ENCODE assay signal across 11 mouse cellular contexts in genomic region chr15:80636757-80637372, GRCm38 (mm10).
"Had no signal": no experiment of that assay in that cellular context is flagged by ENCODE, and none has a peak within 500 bp of the region (broad histone marks: within the 10 kb centered on the region; RNA-seq: fewer than 3 reads in every experiment).

No protein-coding gene starts in this region.

- H3K36me3 ChIP-seq: limb, embryonic 15.5 days; lung, embryonic 15.5 days had no signal

- DNase-seq: kidney, adult 8-10 months; kidney, postnatal 25 days; lung, postnatal 14 days; thymus, adult 18-20 months; thymus, postnatal 14 days had no signal

- ATAC-seq: intestine, embryonic 16.5 days; liver, embryonic 12.5 days; midbrain, embryonic 16.5 days had no signal

- H3K4me2 ChIP-seq: limb, embryonic 15.5 days; liver, embryonic 12.5 days; lung, embryonic 15.5 days; midbrain, embryonic 11.5 days had no signal

- H3K9ac ChIP-seq: limb, embryonic 15.5 days; liver, embryonic 12.5 days; lung, embryonic 15.5 days had no signal

- H3K27ac ChIP-seq: limb, embryonic 15.5 days; liver, embryonic 12.5 days; lung, embryonic 15.5 days had no signal

- H3K4me3 ChIP-seq: limb, embryonic 15.5 days; liver, embryonic 12.5 days; lung, embryonic 15.5 days had no signal

- H3K9me3 ChIP-seq: limb, embryonic 15.5 days; liver, embryonic 12.5 days; lung, embryonic 15.5 days had no signal

- H3K27me3 ChIP-seq: limb, embryonic 15.5 days; lung, embryonic 15.5 days had no signal
